Mouse (Mus musculus) kidney, embryonic 16.5 days (tissue): ENCODE data around the gene Smox. TPM values are rescaled to one million over a fixed set of nuclear protein-coding genes. Genes with fewer than 3 reads are reported as not detected.

ENCODE experiments used
- ATAC-seq: fragments of 200-750 bp; cut with Nextera tagmentation; 2 replicates; pipeline ENCODE4 v1.8.0; 2017; ENCODE audit warnings: moderate TSS enrichment; ENCODE audit not compliant: low FRiP score, low TSS enrichment
- H3K27ac ChIP-seq: fragments of 300-500 bp; sonication (generic); 2 replicates; pipeline ENCODE4 v1.5.1; 2014; ENCODE audit warnings: low read length
- H3K27me3 ChIP-seq: fragments of 300-500 bp; sonication (generic); 2 replicates; pipeline ENCODE4 v1.6.1; 2014; ENCODE audit warnings: low read length, control low read depth, mixed read lengths; ENCODE audit not compliant: insufficient read depth
- H3K36me3 ChIP-seq: fragments of 300-500 bp; sonication (generic); 2 replicates; pipeline ENCODE4 v1.6.1; 2014; ENCODE audit warnings: low read length, control low read depth, mixed read lengths; ENCODE audit not compliant: insufficient read depth
- H3K4me1 ChIP-seq: fragments of 300-500 bp; sonication (generic); 2 replicates; pipeline ENCODE4 v1.6.1; 2014; ENCODE audit warnings: low read length, control low read depth, mixed read lengths; ENCODE audit not compliant: insufficient read depth
- H3K4me2 ChIP-seq: fragments of 300-500 bp; sonication (generic); replicated peaks from 2 replicates; pipeline ENCODE4 v1.6.1; 2014; ENCODE audit warnings: low read depth, low read length
- H3K4me3 ChIP-seq: fragments of 300-500 bp; sonication (generic); 2 replicates; pipeline ENCODE4 v1.5.1; 2014; ENCODE audit warnings: mild to moderate bottlenecking, low read length
- H3K9ac ChIP-seq: fragments of 300-500 bp; sonication (generic); replicated peaks from 2 replicates; pipeline ENCODE4 v1.6.1; 2014; ENCODE audit warnings: low read length
- H3K9me3 ChIP-seq: fragments of 300-500 bp; sonication (generic); 2 replicates; pipeline ENCODE4 v1.6.1; 2016; ENCODE audit warnings: low read length, control low read depth
- WGBS: fragments of 180-500 bp; shearing (Covaris S2); extraction: QIAGEN DNeasy Blood & Tissue Kit; methylation state at CpG from one replicate; pipeline ENCODE4 v1.1.7; 2014; 5-methylcytosine and 5-hydroxymethylcytosine counted together
- polyA plus RNA-seq: library from polyadenylated mRNA; unstranded; fragments of >200 nt; fragmentation: Nextera tagmentation; extraction: Ambion mirVana; gene quantifications from 2 replicates; pipeline ENCODE4 v1.2.1, GENCODE M21; 2015

The Smox gene
- polyA plus RNA-seq, 1 experiment from 2014 or later: 39.7 TPM

- no peak for ATAC-seq
- Histone ChIP-seq H3K27me3 (no peaks in the 10 kb centered on the region), H3K9me3 (no peaks in the 10 kb centered on the region), H3K27ac (no peak overlapping the region), H3K36me3 (peaks cover 10% of the 10 kb centered on the region), H3K9ac (no peak overlapping the region), H3K4me2 (no peak overlapping the region), H3K4me1 (no peaks in the 10 kb centered on the region), H3K4me3 (no peak overlapping the region)
- 94% methylated on average over 19 of the region's 19 CpGs for WGBS
These were observed 29.4 kb downstream of the Smox start for GRCm38 (mm10) chr2:131520743-131521142.

DNA sequence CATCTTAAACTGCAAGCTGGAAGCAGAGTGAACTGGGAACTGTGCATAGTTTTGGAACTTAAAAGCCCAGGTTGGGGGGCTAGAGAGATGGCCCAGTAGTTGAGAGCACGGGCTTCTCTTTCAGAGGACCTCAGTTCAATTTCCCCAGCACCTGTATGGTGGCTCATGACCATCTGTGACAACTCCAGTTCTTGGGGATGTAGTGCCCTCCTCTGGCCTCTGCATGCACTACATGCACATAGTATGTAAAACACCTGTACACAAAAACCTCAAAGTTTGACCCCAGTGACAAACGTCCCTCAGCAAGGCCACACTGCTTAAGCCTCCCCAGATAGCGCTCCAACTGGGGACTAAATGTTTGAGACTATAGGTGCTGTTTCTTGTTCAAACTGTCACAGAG lies 35.8 kb downstream of the Smox start:
- no peaks in the 10 kb centered on the region for H3K4me1 ChIP-seq
- H3K36me3 ChIP-seq: no peaks in the 10 kb centered on the region
- no peak overlapping the region for H3K4me3 ChIP-seq
- 51% methylated on average over 3 of the region's 3 CpGs for WGBS
- no peaks in the 10 kb centered on the region for H3K9me3 ChIP-seq
- H3K4me2 ChIP-seq: no peak overlapping the region
- H3K27me3 ChIP-seq: no peaks in the 10 kb centered on the region
- no peak overlapping the region for H3K9ac ChIP-seq
- no peak for ATAC-seq
- no peak overlapping the region for H3K27ac ChIP-seq

- no peaks in the 10 kb centered on the region for H3K27me3 ChIP-seq
- H3K4me2 ChIP-seq: no peak overlapping the region
- H3K4me3 ChIP-seq: no peak overlapping the region
- whole genome bisulfite sequencing: 37% methylated on average over 11 of the region's 11 CpGs
- ATAC-seq: peak; percentile 64; the same call in 1 of the 2 replicates
- no peaks in the 10 kb centered on the region for H3K9me3 ChIP-seq
- H3K4me1 ChIP-seq: no peaks in the 10 kb centered on the region
- no peaks in the 10 kb centered on the region for H3K36me3 ChIP-seq
- H3K9ac ChIP-seq: no peak overlapping the region
- no peak overlapping the region for H3K27ac ChIP-seq
These were observed 38.8 kb downstream of the Smox start for GRCm38 (mm10) chr2:131529898-131530622.

DNA sequence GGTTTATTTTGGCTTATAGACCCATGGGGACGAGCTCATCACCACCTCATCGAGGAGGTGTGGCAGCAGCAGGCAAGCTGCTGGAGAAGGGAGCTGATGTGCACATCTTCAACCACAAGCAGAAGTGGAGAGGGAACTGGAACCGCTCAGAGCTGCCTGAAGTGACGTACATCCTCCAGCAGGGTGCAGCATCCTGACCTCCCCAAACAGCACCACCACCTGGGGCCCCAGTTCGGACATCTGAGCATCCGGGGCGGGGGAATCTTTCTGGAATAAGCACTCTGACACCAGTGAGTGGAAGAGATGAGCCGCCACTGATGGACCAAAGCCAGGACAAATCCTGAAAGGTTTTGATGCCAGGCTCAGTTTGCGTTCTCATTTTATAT lies 39.3 kb downstream of the Smox start:
- no peaks in the 10 kb centered on the region for H3K9me3 ChIP-seq
- H3K27me3 ChIP-seq: no peaks in the 10 kb centered on the region
- no peak overlapping the region for H3K4me3 ChIP-seq
- 0 out of 2 replicates have a peak, but pooled peaks have one; percentile 55 for ATAC-seq
- 20% methylated on average over 9 of the region's 9 CpGs for WGBS
- no peak overlapping the region for H3K9ac ChIP-seq
- H3K4me2 ChIP-seq: no peak overlapping the region
- no peaks in the 10 kb centered on the region for H3K36me3 ChIP-seq
- no peaks in the 10 kb centered on the region for H3K4me1 ChIP-seq
- H3K27ac ChIP-seq: no peak overlapping the region

DNA sequence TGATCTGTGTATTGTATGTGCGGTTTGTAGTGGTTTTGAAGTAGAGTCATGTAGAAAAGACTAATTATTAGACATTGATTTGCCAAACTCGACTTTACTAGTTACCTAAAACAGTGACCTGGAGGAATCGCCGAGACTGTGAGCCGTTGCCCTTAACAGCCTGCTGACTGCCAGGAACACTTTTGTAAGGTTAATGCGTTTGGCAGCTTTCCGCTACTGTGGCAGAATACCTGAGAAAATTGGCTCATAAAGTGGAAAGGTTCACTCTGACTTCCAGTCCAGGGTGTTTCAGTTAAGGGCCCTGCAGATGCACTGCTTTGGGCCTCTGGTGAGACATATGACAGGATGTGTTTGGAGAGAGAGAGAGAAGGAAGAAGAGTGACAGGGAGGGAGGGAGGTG lies 40.0 kb downstream of the Smox start:
- ATAC-seq: no peak
- Histone ChIP-seq H3K27me3 (no peaks in the 10 kb centered on the region), H3K36me3 (no peaks in the 10 kb centered on the region), H3K4me1 (no peaks in the 10 kb centered on the region), H3K9me3 (no peaks in the 10 kb centered on the region), H3K9ac (no peak overlapping the region), H3K27ac (no peak overlapping the region), H3K4me3 (no peak overlapping the region), H3K4me2 (no peak overlapping the region)
- WGBS: 86% methylated on average over 7 of the region's 7 CpGs

GRCm38 (mm10) chr2:131535168-131535567 lies 43.9 kb downstream of the Smox start:
- no peak overlapping the region for H3K27ac ChIP-seq
- no peaks in the 10 kb centered on the region for H3K36me3 ChIP-seq
- 91% methylated on average over 5 of the region's 5 CpGs for WGBS
- H3K9ac ChIP-seq: no peak overlapping the region
- H3K4me2 ChIP-seq: no peak overlapping the region
- H3K4me1 ChIP-seq: no peaks in the 10 kb centered on the region
- no peaks in the 10 kb centered on the region for H3K27me3 ChIP-seq
- no peak overlapping the region for H3K4me3 ChIP-seq
- H3K9me3 ChIP-seq: no peaks in the 10 kb centered on the region
- ATAC-seq: no peak

DNA sequence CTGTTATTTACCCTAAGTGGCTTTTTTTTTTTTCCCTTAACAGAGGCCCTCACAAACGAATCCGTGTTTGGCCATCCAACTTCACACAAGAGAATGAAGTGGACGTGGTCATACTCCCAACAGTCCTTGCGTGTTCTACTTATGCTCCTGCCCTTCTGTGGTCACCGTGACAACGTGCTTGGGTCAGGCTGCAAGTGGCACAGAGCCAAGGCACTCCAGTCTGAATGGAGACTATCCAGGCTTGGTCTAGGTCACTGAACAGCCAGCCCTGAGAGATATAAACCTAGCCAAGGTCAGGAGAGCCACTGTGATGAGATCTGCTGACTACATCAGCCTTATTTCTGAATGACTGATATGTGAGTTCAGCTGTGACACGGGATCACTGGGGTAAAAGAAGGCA lies 47.0 kb downstream of the Smox start:
- no peaks in the 10 kb centered on the region for H3K4me1 ChIP-seq
- no peaks in the 10 kb centered on the region for H3K36me3 ChIP-seq
- 56% methylated on average over 7 of the region's 7 CpGs for WGBS
- no peaks in the 10 kb centered on the region for H3K27me3 ChIP-seq
- no peaks in the 10 kb centered on the region for H3K9me3 ChIP-seq
- H3K9ac ChIP-seq: no peak overlapping the region
- no peak overlapping the region for H3K4me2 ChIP-seq
- ATAC-seq: no peak
- no peak overlapping the region for H3K27ac ChIP-seq
- H3K4me3 ChIP-seq: no peak overlapping the region

GRCm38 (mm10) chr2:131539780-131540179 lies 48.5 kb downstream of the Smox start:
- no peak overlapping the region for H3K4me2 ChIP-seq
- 84% methylated on average over 6 of the region's 6 CpGs for WGBS

DNA sequence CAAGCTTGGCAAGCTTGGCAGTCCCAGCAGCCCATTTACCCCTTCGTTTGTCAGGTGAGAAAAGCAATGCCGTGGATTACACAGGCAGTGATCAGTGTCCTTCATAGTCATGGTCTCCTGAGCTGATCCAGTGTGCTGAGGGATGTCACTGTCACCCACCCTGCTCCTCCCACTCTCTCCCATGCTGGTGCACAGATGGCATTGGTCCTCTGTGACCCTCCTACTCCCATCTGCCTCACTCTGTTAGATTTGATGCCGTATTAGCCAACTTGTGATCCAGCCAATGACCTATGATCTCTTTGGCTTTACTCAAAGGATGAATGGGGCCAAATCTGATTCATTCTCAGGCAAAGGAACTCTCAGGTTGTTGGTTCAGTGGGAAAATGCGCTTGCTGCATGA lies 50.4 kb downstream of the Smox start:
- WGBS: 63% methylated on average over 4 of the region's 4 CpGs
- no peaks in the 10 kb centered on the region for H3K9me3 ChIP-seq
- no peak overlapping the region for H3K9ac ChIP-seq
- H3K27me3 ChIP-seq: peaks cover 11% of the 10 kb centered on the region
- no peak for ATAC-seq
- H3K27ac ChIP-seq: no peak overlapping the region
- no peak overlapping the region for H3K4me3 ChIP-seq
- no peaks in the 10 kb centered on the region for H3K36me3 ChIP-seq
- no peak overlapping the region for H3K4me2 ChIP-seq
- peaks cover 8% of the 10 kb centered on the region for H3K4me1 ChIP-seq

More at GRCm38 (mm10) chr2:131539780-131540179, 48.5 kb downstream of the Smox start:
- no peaks in the 10 kb centered on the region for H3K27me3 ChIP-seq
- no peak for ATAC-seq
- H3K27ac ChIP-seq: no peak overlapping the region
- H3K36me3 ChIP-seq: no peaks in the 10 kb centered on the region
- no peak overlapping the region for H3K4me3 ChIP-seq
- H3K4me1 ChIP-seq: no peaks in the 10 kb centered on the region
- H3K9ac ChIP-seq: no peak overlapping the region
- no peaks in the 10 kb centered on the region for H3K9me3 ChIP-seq

DNA sequence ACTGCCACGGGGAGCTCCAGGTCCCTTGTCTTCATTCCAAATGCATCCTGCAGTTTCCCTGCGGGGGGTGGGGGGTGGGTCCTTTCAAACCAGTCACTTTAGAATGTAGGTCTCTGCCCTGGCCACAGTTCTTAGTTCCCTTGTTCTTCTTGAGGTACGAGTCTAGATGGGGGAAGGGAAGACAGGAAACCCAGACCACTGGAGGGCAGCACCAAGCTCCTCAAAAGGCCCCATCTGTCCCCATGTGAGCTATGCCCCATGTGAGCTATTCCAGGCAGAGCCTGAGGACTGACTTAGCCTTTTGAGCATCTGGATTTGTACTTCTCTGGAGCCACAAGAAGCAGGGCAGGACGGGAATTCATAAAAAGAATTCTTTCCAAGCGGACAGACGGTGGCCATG lies 51.2 kb downstream of the Smox start:
- Histone ChIP-seq H3K27me3 (peaks cover 18% of the 10 kb centered on the region), H3K4me3 (no peak overlapping the region), H3K9ac (no peak overlapping the region), H3K4me2 (no peak overlapping the region), H3K36me3 (no peaks in the 10 kb centered on the region), H3K9me3 (no peaks in the 10 kb centered on the region), H3K4me1 (peaks cover 8% of the 10 kb centered on the region), H3K27ac (no peak overlapping the region)
- 36% methylated on average over 6 of the region's 6 CpGs for WGBS
- ATAC-seq: no peak
